Mouse (Mus musculus): Measurements from ENCODE around the gene Olfr324.
A peak's percentile ranks its signal among the peaks of the same experiment; 100 is the strongest.

The Olfr324 gene

GRCm38 (mm10) chr11:58636376-58636977 is 41.6 kb downstream of the Olfr324 start:
- peak; percentile 30 for DNase-seq

DNA sequence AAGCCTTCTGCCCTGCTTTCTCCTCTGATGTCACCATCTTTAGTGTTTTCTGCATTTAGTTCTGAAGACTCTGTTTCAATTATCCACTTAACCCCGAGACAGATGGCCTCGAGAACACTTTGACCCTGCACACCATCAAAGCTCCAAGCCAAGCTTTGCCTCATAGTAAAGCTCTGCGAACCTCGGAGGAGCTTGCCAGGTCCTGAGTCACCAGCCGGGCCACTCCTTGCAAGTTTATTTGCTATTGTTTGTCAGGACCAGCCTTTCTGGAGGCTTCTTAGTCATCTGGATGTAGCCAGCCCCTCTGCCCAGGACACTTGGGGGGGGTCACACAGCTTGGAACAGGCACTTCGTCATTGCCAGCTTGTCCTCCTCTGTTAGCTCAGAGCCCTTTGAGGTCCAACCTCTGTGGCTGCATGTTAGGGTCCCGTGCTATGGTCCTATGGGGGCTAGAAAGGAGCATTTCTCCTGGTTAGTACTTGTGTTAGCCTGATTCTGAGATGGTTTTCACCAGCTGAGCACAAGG is 43.3 kb downstream of the Olfr324 start:
- DNase-seq = peak; percentile 1

GRCm38 (mm10) chr11:58640272-58640867 is 45.5 kb downstream of the Olfr324 start, which contains the start of gene Trim58:
Gene Trim58, plus strand, starts transcription at chr11:58640465.
- DNase-seq = no peak

DNA sequence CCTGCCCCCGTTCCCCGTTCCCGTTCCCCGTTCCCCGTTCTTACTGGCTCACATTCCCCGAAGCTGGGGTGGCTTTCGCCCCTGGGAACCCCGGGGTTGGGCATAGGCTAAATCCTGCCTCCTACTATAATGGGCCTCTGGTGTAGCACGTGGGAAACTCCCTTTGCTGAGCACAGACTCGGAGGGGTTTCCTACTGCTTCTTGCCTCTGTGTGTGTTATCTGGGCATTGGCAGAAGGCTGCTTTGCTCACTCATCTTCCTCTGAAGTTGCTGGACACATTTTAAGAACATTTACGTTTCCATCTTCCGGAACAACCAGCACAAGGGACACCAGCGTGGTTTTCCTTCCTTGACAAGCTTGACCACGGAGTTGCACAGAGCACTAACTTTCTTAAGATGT is 46.1 kb downstream of the Olfr324 start:
- DNase-seq = no peak

GRCm38 (mm10) chr11:58641638-58642358 is 46.9 kb downstream of the Olfr324 start:
- DNase-seq = no peak

- peak; percentile 31 for DNase-seq
Measured at GRCm38 (mm10) chr11:58643350-58643749, 48.4 kb downstream of the Olfr324 start.
